Mouse (Mus musculus): ENCODE data around the gene Il4ra.

- TF ChIP-seq GATA1 (IDR thresholded peaks at IDR 0.05; ENCODE audit: borderline replicate concordance, low read length) (no peak), FLI1 (IDR thresholded peaks at IDR 0.05; ENCODE audit: low read length) (no peak)
These were observed 20.8 kb downstream of the Il4ra start for GRCm38 (mm10) chr7:125572737-125573136.
